Mouse (Mus musculus) kidney, embryonic 14.5 days (tissue): Measurements from ENCODE around the gene Pogz. TPM values are rescaled to one million over a fixed set of nuclear protein-coding genes. Genes with fewer than 3 reads are reported as not detected.
A peak's percentile ranks its signal among the peaks of the same experiment; 100 is the strongest.
"Not testable (repeated sequence)": the region's sequence is repeated elsewhere in the genome, so short reads cannot be mapped to it uniquely, and the experiment has no call there.

Experiments
- ATAC-seq: fragments of 200-750 bp; cut with Nextera tagmentation; 2 replicates; pipeline ENCODE4 v1.8.0; 2017; ENCODE audit warnings: moderate number of reproducible peaks, mild to moderate bottlenecking, moderate TSS enrichment, moderate library complexity; ENCODE audit not compliant: low FRiP score, low TSS enrichment
- H3K27ac ChIP-seq: fragments of 300-500 bp; sonication (generic); 2 replicates; pipeline ENCODE4 v1.5.1; 2014; ENCODE audit warnings: low read depth, mild to moderate bottlenecking, low read length, moderate library complexity, mixed read lengths
- H3K27me3 ChIP-seq: fragments of 300-500 bp; sonication (generic); 2 replicates; pipeline ENCODE4 v1.6.1; 2014; ENCODE audit warnings: mild to moderate bottlenecking, low read length; ENCODE audit not compliant: control insufficient read depth, insufficient read depth
- H3K36me3 ChIP-seq: fragments of 300-500 bp; sonication (generic); 2 replicates; pipeline ENCODE4 v1.6.1; 2014; ENCODE audit warnings: low read length, mixed read lengths; ENCODE audit not compliant: control insufficient read depth, insufficient read depth
- H3K4me1 ChIP-seq: fragments of 300-500 bp; sonication (generic); 2 replicates; pipeline ENCODE4 v1.6.1; 2014; ENCODE audit warnings: low read length, mixed read lengths; ENCODE audit not compliant: control insufficient read depth, insufficient read depth
- H3K4me2 ChIP-seq: fragments of 300-500 bp; sonication (generic); replicated peaks from 2 replicates; pipeline ENCODE4 v1.6.1; 2014; ENCODE audit warnings: low read depth, mild to moderate bottlenecking, low read length
- H3K4me3 ChIP-seq: fragments of 300-500 bp; sonication (generic); 2 replicates; pipeline ENCODE4 v1.5.1; 2014; ENCODE audit warnings: mild to moderate bottlenecking, low read length
- H3K9ac ChIP-seq: fragments of 300-500 bp; sonication (generic); 2 replicates; pipeline ENCODE4 v1.6.1; 2014; ENCODE audit warnings: low read depth, mild to moderate bottlenecking, low read length, moderate library complexity
- H3K9me3 ChIP-seq: fragments of 300-500 bp; sonication (generic); 2 replicates; pipeline ENCODE4 v1.6.1; 2016; ENCODE audit warnings: low read length; ENCODE audit not compliant: control insufficient read depth
- WGBS: fragments of 180-500 bp; shearing (Covaris S2); extraction: QIAGEN DNeasy Blood & Tissue Kit; methylation state at CpG from one replicate; pipeline ENCODE4 v1.1.7; 2014; 5-methylcytosine and 5-hydroxymethylcytosine counted together
- polyA plus RNA-seq: library from polyadenylated mRNA; unstranded; fragments of >200 nt; fragmentation: Nextera tagmentation; extraction: Ambion mirVana; gene quantifications from 2 replicates; pipeline ENCODE4 v1.2.1, GENCODE M21; 2014

Gene Pogz
- polyA plus RNA-seq, 1 experiment from 2014 or later: 24.4 TPM

DNA sequence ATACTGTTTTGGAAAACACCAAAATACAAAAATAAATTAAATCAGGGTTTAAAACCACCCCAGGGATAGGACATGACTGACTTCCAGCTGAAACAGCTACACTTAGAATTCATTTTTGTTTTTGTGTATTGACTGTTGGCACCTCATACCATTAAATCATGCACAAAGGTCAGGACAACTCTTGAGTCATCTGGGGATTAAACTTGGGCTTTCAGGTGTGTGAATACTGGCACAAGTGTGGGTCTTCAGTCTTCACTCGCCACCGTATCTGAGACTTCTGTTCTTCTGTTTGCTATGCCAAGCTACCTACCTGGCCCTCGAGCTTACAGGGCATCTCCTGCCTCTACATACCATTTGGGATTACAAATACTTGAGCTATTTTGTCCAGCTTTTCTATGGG is 45.2 kb downstream of the Pogz start:
- WGBS: 91% methylated on average over 3 of the region's 3 CpGs
- Histone ChIP-seq H3K27ac (no peak overlapping the region), H3K27me3 (no peaks in the 10 kb centered on the region), H3K9ac (no peak overlapping the region), H3K36me3 (peaks cover 77% of the 10 kb centered on the region), H3K9me3 (no peaks in the 10 kb centered on the region), H3K4me2 (no peak overlapping the region), H3K4me1 (peaks cover 10% of the 10 kb centered on the region; the same call in 1 of the 2 replicates), H3K4me3 (no peak overlapping the region)
- ATAC-seq: no peak

DNA sequence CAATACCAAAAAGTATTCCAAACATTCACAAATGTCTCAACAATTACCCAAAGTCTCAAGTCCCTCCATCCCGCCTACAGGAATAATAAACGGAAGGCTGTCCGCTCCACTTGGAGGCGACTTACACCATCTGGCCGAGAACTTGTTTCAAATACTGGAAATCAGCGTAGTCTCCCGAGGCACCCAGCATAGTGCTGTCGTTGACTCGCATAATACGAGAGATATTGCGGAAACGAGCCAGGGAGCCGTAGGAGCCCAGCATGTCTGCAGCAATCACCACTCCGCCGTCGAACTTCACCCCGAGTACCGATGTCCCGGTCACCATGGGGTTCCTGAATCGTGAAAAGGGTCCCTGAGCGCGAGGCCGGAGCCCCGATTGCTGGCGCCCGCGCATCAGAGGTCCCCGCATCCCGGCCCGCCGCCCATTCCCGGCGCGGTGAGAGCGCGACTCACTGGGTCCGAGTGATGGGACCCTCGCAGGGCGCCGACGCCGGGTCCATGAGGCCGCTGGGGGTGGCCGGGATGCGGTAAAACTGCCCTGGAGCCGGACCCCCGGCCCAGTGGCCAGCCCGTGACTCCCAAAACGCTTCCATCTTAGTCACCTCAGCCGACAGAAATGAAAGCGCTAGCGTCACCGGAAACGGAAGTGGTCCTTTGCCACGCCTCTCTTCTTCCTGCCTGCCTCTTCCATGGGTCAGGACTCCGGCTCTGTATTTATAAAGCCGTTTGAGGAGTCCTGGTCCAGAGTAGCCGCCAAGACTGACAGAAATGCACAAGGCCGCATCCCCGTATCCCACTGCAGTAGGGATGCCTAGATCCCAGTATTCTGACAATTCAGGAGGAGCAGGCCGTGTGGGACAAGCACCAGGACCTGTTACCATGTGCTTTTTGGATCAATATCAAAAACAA is 49.2 kb downstream of the Pogz start, which contains the start of gene Psmb4:
TSS of gene Psmb4 (minus strand) at position 646 of the 909 bp plus-strand sequence.
- H3K36me3 ChIP-seq: peaks cover 38% of the 10 kb centered on the region
- H3K27me3 ChIP-seq: no peaks in the 10 kb centered on the region
- H3K4me2 ChIP-seq: peak within 1 kb of the TSS; percentile 66
- peak within 1 kb of the TSS; percentile 83 for H3K4me3 ChIP-seq
- H3K9ac ChIP-seq: peak within 1 kb of the TSS; percentile 89
- H3K27ac ChIP-seq: peak within 1 kb of the TSS; percentile 60
- WGBS: under 1% methylated on average over 61 of the region's 61 CpGs
- ATAC-seq: peak; percentile 81
- H3K4me1 ChIP-seq: peaks cover 10% of the 10 kb centered on the region; the same call in 1 of the 2 replicates
- no peaks in the 10 kb centered on the region for H3K9me3 ChIP-seq

DNA sequence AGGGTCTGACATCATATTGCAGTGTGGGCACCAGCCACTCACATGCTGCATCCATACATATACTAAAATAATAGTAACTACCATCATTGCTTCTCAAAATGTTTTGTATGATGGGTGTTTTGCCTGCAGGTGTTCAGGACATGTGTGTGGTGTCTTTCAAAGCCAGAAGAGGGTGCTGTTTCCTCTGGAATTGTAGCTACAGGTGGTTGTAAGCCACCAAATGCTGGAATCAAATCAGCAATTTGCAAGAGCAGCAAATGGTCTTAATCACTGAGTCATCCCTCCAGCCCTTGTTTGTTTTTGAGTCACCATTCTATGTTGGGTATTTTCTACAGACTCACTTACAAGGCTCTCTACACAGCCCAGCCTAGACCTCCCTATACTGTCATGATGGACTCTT is 51.2 kb downstream of the Pogz start:
- no peak overlapping the region for H3K27ac ChIP-seq
- H3K4me2 ChIP-seq: no peak overlapping the region
- no peak overlapping the region for H3K4me3 ChIP-seq
- peaks cover 10% of the 10 kb centered on the region; the same call in 1 of the 2 replicates for H3K4me1 ChIP-seq
- no peaks in the 10 kb centered on the region for H3K9me3 ChIP-seq
- no peaks in the 10 kb centered on the region for H3K27me3 ChIP-seq
- no peak overlapping the region for H3K9ac ChIP-seq
- no peak for ATAC-seq
- H3K36me3 ChIP-seq: peaks cover 19% of the 10 kb centered on the region

DNA sequence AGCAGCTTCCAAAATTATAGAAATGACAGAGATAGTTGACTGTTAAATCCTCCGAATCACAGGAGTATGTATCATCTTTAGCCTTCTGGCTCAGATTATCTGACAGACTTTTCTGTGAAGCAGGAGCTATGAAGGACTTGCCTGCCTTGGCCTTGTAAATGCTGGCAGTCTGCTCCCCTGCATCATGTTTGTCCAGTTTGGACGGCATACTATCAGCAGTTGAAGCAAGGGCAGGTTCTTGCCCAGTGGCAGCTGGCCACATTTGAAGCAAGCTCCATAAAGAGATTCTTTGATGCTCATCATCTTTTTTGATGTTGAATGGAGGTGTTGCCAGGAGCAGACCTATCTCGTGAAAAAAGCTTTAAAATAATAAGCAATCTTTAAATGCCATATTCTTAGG is 56.7 kb downstream of the Pogz start:
- H3K4me2 ChIP-seq: no peak overlapping the region
- no peak overlapping the region for H3K9ac ChIP-seq
- no peaks in the 10 kb centered on the region for H3K9me3 ChIP-seq
- no peak overlapping the region for H3K27ac ChIP-seq
- 74% methylated on average over 3 of the region's 3 CpGs for WGBS
- H3K36me3 ChIP-seq: no peaks in the 10 kb centered on the region
- no peaks in the 10 kb centered on the region for H3K27me3 ChIP-seq
- no peaks in the 10 kb centered on the region for H3K4me1 ChIP-seq
- no peak overlapping the region for H3K4me3 ChIP-seq
- ATAC-seq: no peak

DNA sequence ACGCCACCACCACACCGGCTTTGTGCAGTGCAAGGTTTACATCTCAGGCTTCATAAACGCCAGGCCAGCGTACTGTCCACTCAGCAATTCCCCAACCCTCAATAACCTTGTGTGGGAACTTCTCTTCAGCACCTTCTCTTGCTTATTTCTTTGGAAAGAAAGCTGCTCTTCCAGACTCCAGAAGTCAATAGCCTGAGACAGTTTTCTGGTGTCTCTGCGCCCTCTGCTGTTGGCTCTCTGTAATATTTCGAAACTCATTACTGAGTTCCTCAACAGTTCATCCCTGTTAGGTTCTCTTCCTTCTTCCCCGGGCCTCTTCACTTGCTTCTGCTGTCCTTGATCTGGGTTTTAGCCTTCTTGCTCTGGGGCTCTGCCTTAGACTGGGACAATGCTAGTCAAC is 65.4 kb downstream of the Pogz start:
- no peak overlapping the region for H3K4me2 ChIP-seq
- no peak overlapping the region for H3K27ac ChIP-seq
- no peak overlapping the region for H3K9ac ChIP-seq
- no peak overlapping the region for H3K4me3 ChIP-seq
- H3K4me1 ChIP-seq: no peaks in the 10 kb centered on the region
- no peak for ATAC-seq
- no peaks in the 10 kb centered on the region for H3K9me3 ChIP-seq
- no peaks in the 10 kb centered on the region for H3K27me3 ChIP-seq
- H3K36me3 ChIP-seq: no peaks in the 10 kb centered on the region
- 19% methylated on average over 7 of the region's 7 CpGs for WGBS

DNA sequence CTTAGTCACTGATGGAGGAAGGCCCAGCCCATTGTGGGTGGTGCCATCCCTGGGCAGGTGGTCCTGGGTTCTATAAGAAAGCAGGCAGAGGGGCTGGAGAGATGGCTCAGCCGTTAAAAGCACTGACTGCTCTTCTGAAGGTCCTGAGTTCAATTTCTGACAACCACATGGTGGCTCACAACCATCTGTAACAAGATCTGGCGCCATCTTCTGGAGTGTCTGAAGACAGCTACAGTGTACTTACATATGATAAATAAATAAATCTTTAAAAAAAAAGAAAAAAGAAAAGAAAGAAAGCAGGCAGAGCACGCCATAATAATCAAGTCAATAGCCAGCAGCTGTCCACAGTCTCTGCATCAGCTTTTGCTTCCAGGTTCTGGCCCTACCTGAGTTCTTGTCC is 67.4 kb downstream of the Pogz start:
- 69% methylated on average over 3 of the region's 3 CpGs for WGBS
- not testable (repeated sequence) for ATAC-seq, H3K4me2 ChIP-seq, H3K36me3 ChIP-seq, H3K9ac ChIP-seq, H3K4me3 ChIP-seq, H3K27me3 ChIP-seq, H3K9me3 ChIP-seq, H3K4me1 ChIP-seq, H3K27ac ChIP-seq

DNA sequence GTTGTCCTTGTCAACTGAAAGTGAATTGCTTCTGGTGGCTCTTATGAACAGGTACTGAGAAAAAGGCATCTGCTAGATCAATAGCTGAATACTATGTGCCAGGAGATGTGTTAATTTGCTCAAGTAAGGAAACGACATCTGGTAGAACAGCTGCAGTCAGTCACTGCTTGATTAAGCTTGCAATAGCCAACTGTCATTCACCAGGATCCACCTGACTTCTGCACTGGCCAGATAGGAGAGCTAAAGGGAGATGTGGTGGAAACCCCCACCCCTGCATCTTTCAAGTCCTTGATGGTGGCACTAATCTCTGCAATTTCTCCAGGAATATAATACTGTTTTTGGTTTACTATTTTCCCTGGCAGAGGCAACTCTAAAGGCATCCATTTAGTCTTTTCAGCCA is 69.1 kb downstream of the Pogz start:
- no peak overlapping the region for H3K27ac ChIP-seq
- no peak overlapping the region for H3K4me3 ChIP-seq
- no peaks in the 10 kb centered on the region for H3K27me3 ChIP-seq
- no peak overlapping the region for H3K4me2 ChIP-seq
- no peak overlapping the region for H3K9ac ChIP-seq
- H3K4me1 ChIP-seq: no peaks in the 10 kb centered on the region
- 59% methylated on average over 1 of the region's 1 CpGs for WGBS
- H3K9me3 ChIP-seq: no peaks in the 10 kb centered on the region
- no peaks in the 10 kb centered on the region for H3K36me3 ChIP-seq
- ATAC-seq: no peak

DNA sequence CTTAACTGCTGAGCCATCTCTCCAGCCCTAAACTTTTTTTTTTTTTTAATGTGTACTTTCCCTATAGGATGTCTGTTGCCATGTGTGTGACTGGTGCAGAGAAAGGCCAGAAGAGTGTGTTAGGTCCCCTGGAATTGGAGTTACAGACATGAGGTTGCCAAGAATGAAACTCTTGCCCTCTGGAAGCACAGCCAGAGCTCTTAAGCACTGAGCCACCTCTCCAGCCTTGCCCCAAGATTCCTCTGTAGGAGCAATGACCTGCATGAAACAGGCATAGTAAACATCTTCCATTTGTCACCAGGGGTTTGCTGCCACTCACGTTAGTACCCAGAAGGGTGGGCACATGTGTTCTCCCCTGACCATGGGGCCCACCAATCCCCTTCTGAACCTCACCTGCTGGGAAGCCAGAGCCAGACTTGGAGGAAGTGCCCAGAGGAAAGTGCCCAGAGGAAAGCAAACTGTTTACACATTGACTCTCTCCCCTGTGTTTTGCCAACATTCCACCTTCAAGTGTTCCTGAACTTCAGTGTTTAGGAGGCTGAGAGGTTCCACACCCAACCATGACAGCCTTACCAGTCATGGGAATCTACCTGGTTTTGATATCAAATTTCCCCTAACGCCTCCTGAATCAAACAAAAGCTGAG is 73.8 kb downstream of the Pogz start:
- Histone ChIP-seq H3K36me3 (no peaks in the 10 kb centered on the region), H3K9me3 (no peaks in the 10 kb centered on the region), H3K27ac (no peak overlapping the region), H3K4me2 (no peak overlapping the region), H3K9ac (no peak overlapping the region), H3K4me3 (no peak overlapping the region), H3K4me1 (no peaks in the 10 kb centered on the region), H3K27me3 (no peaks in the 10 kb centered on the region)
- no peak for ATAC-seq
- WGBS: 72% methylated on average over 2 of the region's 2 CpGs

DNA sequence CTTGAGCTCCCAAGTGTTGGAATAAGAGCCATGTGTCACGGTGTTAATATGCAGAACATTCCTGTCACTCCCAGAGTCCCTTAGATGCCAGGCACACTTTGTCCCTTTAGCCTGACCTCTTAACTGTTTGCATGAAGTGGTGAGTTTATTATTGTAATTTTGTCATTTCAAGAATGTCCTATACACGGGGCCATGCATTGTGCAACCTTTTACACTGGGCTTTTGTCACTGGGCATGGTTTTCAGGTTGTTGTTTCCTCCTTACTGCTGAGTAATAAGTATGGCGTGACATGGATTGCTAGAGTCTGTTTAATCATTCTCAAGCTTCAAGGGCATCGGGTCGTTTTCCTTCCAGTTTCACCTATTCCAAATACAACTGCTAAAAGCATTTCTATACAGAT is 76.4 kb downstream of the Pogz start:
- H3K4me3 ChIP-seq: no peak overlapping the region
- WGBS: 63% methylated on average over 5 of the region's 5 CpGs
- no peaks in the 10 kb centered on the region for H3K9me3 ChIP-seq
- no peaks in the 10 kb centered on the region for H3K36me3 ChIP-seq
- H3K27ac ChIP-seq: no peak overlapping the region
- no peak overlapping the region for H3K9ac ChIP-seq
- no peaks in the 10 kb centered on the region for H3K27me3 ChIP-seq
- H3K4me1 ChIP-seq: no peaks in the 10 kb centered on the region
- no peak for ATAC-seq
- no peak overlapping the region for H3K4me2 ChIP-seq
